Mouse (Mus musculus) limb, embryonic 14.5 days (tissue): ENCODE measurements at regions not wholly inside any gene's neighbourhood (a gene's known extent, or its start where the extent isn't known, plus 50 kb on each side); places are given as distances from the start of the nearest gene placed in this dataset.

ENCODE experiments used
- ATAC-seq: fragments of 200-750 bp; cut with Nextera tagmentation; 2 replicates; pipeline ENCODE4 v1.8.0; 2017; ENCODE audit warnings: low read depth, moderate number of reproducible peaks, moderate TSS enrichment; ENCODE audit not compliant: low FRiP score
- DNase-seq: peaks from one replicate; pipeline ENCODE4 v3.0.0-alpha.2; 2015; ENCODE audit warnings: low spot score
- H3K27ac ChIP-seq: fragments of 300-500 bp; sonication (generic); replicated peaks from 2 replicates; pipeline ENCODE4 v1.5.1; 2014; ENCODE audit warnings: low read depth, mild to moderate bottlenecking, low read length, moderate library complexity, mixed read lengths
- H3K27me3 ChIP-seq: fragments of 300-500 bp; sonication (generic); 2 replicates; pipeline ENCODE4 v1.6.1; 2014; ENCODE audit warnings: low read length, mixed read lengths; ENCODE audit not compliant: control insufficient read depth, insufficient read depth
- H3K36me3 ChIP-seq: fragments of 300-500 bp; sonication (generic); 2 replicates; pipeline ENCODE4 v1.6.1; 2014; ENCODE audit warnings: mild to moderate bottlenecking, low read length, moderate library complexity, mixed read lengths; ENCODE audit not compliant: control insufficient read depth, insufficient read depth
- H3K4me1 ChIP-seq: fragments of 300-500 bp; sonication (generic); 2 replicates; pipeline ENCODE4 v1.6.1; 2014; ENCODE audit warnings: antibody characterized with exemption, low read length, mixed read lengths; ENCODE audit not compliant: control insufficient read depth, insufficient read depth
- H3K4me2 ChIP-seq: fragments of 300-500 bp; sonication (generic); replicated peaks from 2 replicates; pipeline ENCODE4 v1.6.1; 2014; ENCODE audit warnings: low read depth, mild to moderate bottlenecking, low read length, moderate library complexity; ENCODE audit not compliant: severe bottlenecking
- H3K4me3 ChIP-seq: fragments of 300-500 bp; sonication (generic); replicated peaks from 2 replicates; pipeline ENCODE4 v1.5.1; 2014; ENCODE audit warnings: low read length
- H3K9ac ChIP-seq: fragments of 300-500 bp; sonication (generic); 2 replicates; pipeline ENCODE4 v1.6.1; 2014; ENCODE audit warnings: mild to moderate bottlenecking, low read depth, low read length, moderate library complexity; ENCODE audit not compliant: severe bottlenecking
- H3K9me3 ChIP-seq: fragments of 300-500 bp; sonication (generic); 2 replicates; pipeline ENCODE4 v1.6.1; 2016; ENCODE audit warnings: low read length; ENCODE audit not compliant: control insufficient read depth
- POLR2A ChIP-seq: fragments of 200-500 bp; IDR thresholded peaks from 2 replicates; pipeline ENCODE4 v1.8.0; 2012; ENCODE audit warnings: inconsistent platforms, mild to moderate bottlenecking, moderate library complexity, borderline replicate concordance; ENCODE audit not compliant: insufficient read depth, insufficient read length; ENCODE audit errors: extremely low read depth
- WGBS: fragments of 180-500 bp; shearing (Covaris S2); extraction: QIAGEN DNeasy Blood & Tissue Kit; methylation state at CpG from one replicate; pipeline ENCODE4 v1.1.7; 2014; 5-methylcytosine and 5-hydroxymethylcytosine counted together

DNA sequence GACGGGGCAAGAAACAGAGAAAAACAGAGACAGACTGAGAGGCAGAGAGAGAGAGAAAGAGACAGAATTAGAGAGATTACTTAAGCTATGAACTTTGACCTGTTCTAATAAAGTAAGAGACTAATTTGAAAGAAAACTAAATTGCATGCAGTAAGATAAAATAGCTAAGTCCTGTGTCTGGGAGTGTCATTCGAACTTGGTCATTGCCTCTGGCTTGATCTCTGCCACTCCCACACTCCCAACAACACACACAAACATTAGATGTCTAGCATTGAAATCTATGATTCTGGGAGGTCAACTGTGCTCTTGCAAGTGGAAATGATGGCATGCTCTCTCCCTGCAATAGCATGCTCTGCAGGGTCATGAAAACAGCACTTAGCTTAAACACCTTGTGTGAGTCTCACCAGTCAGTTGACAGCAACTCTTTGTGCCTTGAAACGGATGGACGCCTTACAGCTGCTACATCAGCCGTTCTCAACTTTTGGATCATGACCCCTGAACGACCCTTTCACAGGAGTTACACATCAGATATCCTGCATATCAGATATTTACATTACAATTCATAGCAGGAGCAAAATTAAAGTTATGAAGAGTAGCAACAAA is 133.5 kb upstream of the Fat1 start:
- Histone ChIP-seq H3K4me1 (0 out of 2 replicates have a peak, but pooled peaks cover 5% of the 10 kb centered on the region), H3K9me3 (no peaks in the 10 kb centered on the region), H3K9ac (no peak overlapping the region), H3K4me3 (no peak overlapping the region), H3K27ac (no peak overlapping the region), H3K27me3 (no peaks in the 10 kb centered on the region), H3K4me2 (no peak overlapping the region), H3K36me3 (no peaks in the 10 kb centered on the region)
- ATAC-seq (no peak), DNase-seq (no peak)
- TF ChIP-seq POLR2A: no peak
- WGBS: 57% methylated on average over 6 of the region's 6 CpGs

DNA sequence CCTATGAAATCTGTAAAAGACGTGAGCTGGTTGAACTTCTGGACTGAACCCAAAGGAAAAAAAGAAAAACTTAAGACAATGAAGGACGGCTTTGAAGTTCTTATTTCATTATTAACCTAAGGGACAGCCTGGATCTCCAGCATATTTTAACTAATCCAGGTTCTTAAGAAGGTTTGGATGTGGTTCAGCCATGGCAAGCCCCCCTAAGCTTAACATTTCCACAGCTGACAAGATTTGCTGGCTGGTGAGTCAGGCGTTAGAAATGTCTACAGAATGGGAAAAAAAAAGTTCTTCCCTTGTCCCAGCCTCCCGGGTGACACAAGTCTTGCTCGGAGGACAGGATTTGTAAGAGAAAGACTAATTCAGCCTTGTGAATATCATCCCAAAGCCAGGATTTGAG is 132.9 kb upstream of the Fat1 start:
- peak; percentile 34 for DNase-seq
- 68% methylated on average over 5 of the region's 5 CpGs for WGBS

DNA sequence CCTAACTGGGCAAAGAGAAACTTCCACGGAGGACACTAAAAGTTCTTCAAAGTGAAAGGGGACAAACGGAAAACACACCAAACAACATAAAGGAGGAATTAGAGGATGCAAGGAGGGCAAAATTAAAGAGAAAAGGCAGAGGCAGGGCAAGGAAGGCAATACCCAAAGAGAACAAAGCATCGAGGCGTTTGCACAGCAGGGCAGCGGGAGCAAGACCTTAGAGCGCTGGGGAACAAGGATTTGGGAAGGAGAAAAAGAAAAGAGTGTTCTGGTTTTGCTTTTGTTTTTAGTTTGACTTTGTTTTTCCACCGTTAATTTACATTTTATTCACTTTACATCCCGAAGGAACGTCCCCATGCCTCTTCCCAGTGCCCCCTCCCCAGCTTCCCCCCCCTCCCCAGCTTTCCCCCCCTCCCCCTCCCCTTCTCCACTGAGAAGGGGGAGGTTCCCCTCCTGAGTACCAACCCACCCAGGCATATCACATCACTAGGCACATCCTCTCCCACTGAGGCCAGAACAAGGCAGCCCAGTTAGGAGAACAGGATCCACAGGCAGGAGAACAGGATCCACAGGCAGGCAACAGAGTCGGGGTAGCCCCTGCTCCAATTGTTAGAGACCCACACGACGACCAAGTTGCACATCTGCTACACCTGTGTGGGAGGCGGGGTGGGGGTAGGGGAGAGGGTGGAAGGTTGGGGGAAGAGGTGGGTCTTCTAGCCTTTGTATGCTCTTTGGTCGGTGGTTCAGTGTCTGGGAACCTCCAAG is 130.7 kb upstream of the Fat1 start:
- H3K9me3 ChIP-seq: no peaks in the 10 kb centered on the region
- H3K4me2 ChIP-seq: no peak overlapping the region
- no peak overlapping the region for H3K4me3 ChIP-seq
- ATAC-seq (no peak), DNase-seq (no peak)
- H3K27ac ChIP-seq: no peak overlapping the region
- H3K4me1 ChIP-seq: 0 out of 2 replicates have a peak, but pooled peaks cover 5% of the 10 kb centered on the region
- no peaks in the 10 kb centered on the region for H3K36me3 ChIP-seq
- no peak overlapping the region for H3K9ac ChIP-seq
- H3K27me3 ChIP-seq: no peaks in the 10 kb centered on the region
- WGBS: 48% methylated on average over 14 of the region's 14 CpGs
- TF ChIP-seq POLR2A: no peak

More for the DNA sequence above, 132.9 kb upstream of the Fat1 start:
- Histone ChIP-seq H3K27me3 (no peaks in the 10 kb centered on the region), H3K4me2 (no peak overlapping the region), H3K27ac (no peak overlapping the region), H3K9ac (no peak overlapping the region), H3K4me3 (no peak overlapping the region), H3K9me3 (no peaks in the 10 kb centered on the region), H3K4me1 (0 out of 2 replicates have a peak, but pooled peaks cover 5% of the 10 kb centered on the region), H3K36me3 (no peaks in the 10 kb centered on the region)
- ATAC-seq: no peak
- TF ChIP-seq POLR2A: no peak

DNA sequence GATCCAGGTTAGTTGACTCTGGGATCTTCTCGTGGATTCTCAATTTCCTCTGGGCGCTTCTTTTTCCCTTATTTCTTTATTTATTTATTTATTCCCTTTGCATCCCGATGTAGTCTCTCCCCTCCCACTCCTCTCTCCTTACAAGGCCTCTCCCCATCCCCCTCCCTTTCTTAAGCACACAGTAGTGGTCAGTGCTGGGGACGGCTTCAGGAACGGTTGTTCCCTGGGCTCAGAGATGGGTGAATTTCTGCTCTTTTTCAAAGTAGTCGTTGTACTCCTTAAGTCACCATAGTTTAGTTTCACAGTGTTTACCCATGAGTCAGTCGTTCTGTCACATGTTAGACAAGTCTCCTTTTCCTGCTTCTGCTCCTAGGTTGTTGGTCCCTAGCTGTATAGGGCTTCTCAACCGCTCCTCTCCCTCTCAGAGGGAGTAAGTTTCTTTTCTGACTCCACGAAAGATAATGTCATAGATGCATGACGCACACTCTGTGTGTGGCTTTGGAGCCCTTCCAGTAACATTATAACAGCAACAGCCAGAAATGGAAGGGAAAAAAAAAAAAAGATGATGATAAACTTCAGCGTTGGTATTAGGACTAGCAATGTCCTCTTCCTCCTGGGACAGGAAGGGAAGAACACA is 129.9 kb upstream of the Fat1 start:
- no peak overlapping the region for H3K4me2 ChIP-seq
- no peaks in the 10 kb centered on the region for H3K36me3 ChIP-seq
- H3K4me3 ChIP-seq: no peak overlapping the region
- no peak overlapping the region for H3K9ac ChIP-seq
- H3K9me3 ChIP-seq: no peaks in the 10 kb centered on the region
- no peaks in the 10 kb centered on the region for H3K27me3 ChIP-seq
- 0 out of 2 replicates have a peak, but pooled peaks cover 5% of the 10 kb centered on the region for H3K4me1 ChIP-seq
- DNase-seq (no peak), ATAC-seq (no peak)
- 76% methylated on average over 11 of the region's 11 CpGs for WGBS
- no peak overlapping the region for H3K27ac ChIP-seq
- TF ChIP-seq POLR2A: no peak

DNA sequence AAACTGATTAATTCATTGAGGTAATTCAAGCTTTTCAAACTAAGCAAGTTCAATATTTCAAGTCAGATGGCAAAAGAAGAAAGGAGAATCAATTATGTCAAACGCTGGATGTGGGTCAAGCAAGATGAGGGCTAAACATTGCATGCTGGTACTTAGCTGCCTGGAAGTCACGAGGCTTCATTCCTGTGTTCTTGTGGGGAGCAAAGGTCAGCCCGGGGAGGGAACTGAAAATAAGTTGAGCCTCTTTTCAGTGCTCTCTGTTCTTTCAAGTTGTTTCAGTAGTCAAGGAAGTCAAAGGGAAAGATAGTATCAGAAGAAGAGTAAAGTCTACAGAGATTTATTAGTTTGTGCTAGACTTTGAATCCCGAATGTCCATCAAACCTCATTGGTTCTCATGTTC is 122.9 kb upstream of the Fat1 start:
- H3K4me3 ChIP-seq: no peak overlapping the region
- no peaks in the 10 kb centered on the region for H3K4me1 ChIP-seq
- H3K9me3 ChIP-seq: no peaks in the 10 kb centered on the region
- WGBS: 78% methylated on average over 4 of the region's 4 CpGs
- H3K9ac ChIP-seq: no peak overlapping the region
- H3K4me2 ChIP-seq: no peak overlapping the region
- no peak for ATAC-seq
- H3K27me3 ChIP-seq: no peaks in the 10 kb centered on the region
- no peak for TF ChIP-seq POLR2A
- DNase-seq: no peak
- H3K36me3 ChIP-seq: no peaks in the 10 kb centered on the region
- H3K27ac ChIP-seq: no peak overlapping the region
